7 mouse cellular contexts compared by ENCODE assay signal in genomic region chr10:70598081-70598515, GRCm38 (mm10). TPM values are rescaled to one million over a fixed set of nuclear protein-coding genes. Genes with fewer than 3 reads are reported as not detected.
DNase-seq lines count a peak whose midpoint lies in the region; ATAC-seq and TF ChIP-seq lines count a peak whose summit lies in the region.

No protein-coding gene starts in this region.

- H3K27ac ChIP-seq in embryonic facial prominence, embryonic 10.5 days (replicated peaks) = no peak overlapping the region
- no peak overlapping the region for H3K27ac ChIP-seq in limb, embryonic 11.5 days (replicated peaks; ENCODE audit: low read depth, low read length)

- intact Hi-C loops in left cerebral cortex, postnatal 25 days (cut with DNase I) = loop anchor here (2.0 to 10.0 kb wide), 4 partner anchors 149 to 617 kb away; no protein-coding TSS in a partner anchor
- intact Hi-C loops in heart, postnatal 10 days (cut with DNase I) = loop anchor here (10.0 kb wide), 1 partner anchor 217 kb away; no protein-coding TSS in a partner anchor

- H3K27me3 ChIP-seq in embryonic facial prominence, embryonic 10.5 days (replicated peaks; ENCODE audit: low read depth, poor library complexity, severe bottlenecking) = peaks cover 46% of the 10 kb centered on the region
- H3K27me3 ChIP-seq in limb, embryonic 11.5 days (ENCODE audit: control insufficient read depth, insufficient read depth, low read length) = peaks cover 10% of the 10 kb centered on the region
- H3K27me3 ChIP-seq in myocyte (ENCODE audit: control insufficient read depth, insufficient read depth, insufficient read length) = peaks cover 24% of the 10 kb centered on the region

- peak; percentile 39 to 55 for DNase-seq in left cerebral cortex, postnatal 25 days (ENCODE audit: low spot score in 2 of 2)
- DNase-seq in left cerebral cortex, adult 9 months (ENCODE audit: low spot score in 2 of 2) = no peak
- no peak for DNase-seq in embryonic facial prominence, embryonic 10.5 days (ENCODE audit: low spot score)
- DNase-seq in heart, postnatal 10 days = peak; percentile 43 to 63
- peak; percentile 83 for DNase-seq in limb, embryonic 11.5 days (ENCODE audit: low spot score)
- DNase-seq in thymus, postnatal 0 days (ENCODE audit: low spot score) = no peak

- no peak overlapping the region for H3ac ChIP-seq in myocyte (ENCODE audit: control insufficient read depth, insufficient read length)

- no peaks in the 10 kb centered on the region for H3K79me2 ChIP-seq in myocyte (ENCODE audit: control insufficient read depth, insufficient read depth)

- no peak for TF ChIP-seq POLR2A in myocyte (IDR thresholded peaks at IDR 0.05; ENCODE audit: insufficient read length, low read depth)

- peak overlapping the region; percentile 95 for H3K4me2 ChIP-seq in limb, embryonic 11.5 days (ENCODE audit: low read depth, severe bottlenecking)
- no peak overlapping the region for H3K4me2 ChIP-seq in myocyte (ENCODE audit: low read depth)

- peaks cover 17% of the 10 kb centered on the region for H3K4me1 ChIP-seq in embryonic facial prominence, embryonic 10.5 days
- H3K4me1 ChIP-seq in limb, embryonic 11.5 days (ENCODE audit: control insufficient read depth, insufficient read depth, low read length) = no peaks in the 10 kb centered on the region; the same call in 1 of the 2 replicates

- 22% methylated on average over 10 of the region's 10 CpGs for WGBS in embryonic facial prominence, embryonic 10.5 days
- 25% methylated on average over 10 of the region's 10 CpGs for WGBS in limb, embryonic 11.5 days

- no peaks in the 10 kb centered on the region for H3K36me3 ChIP-seq in embryonic facial prominence, embryonic 10.5 days (replicated peaks)
- H3K36me3 ChIP-seq in limb, embryonic 11.5 days (ENCODE audit: control insufficient read depth, insufficient read depth, low read length) = no peaks in the 10 kb centered on the region
- no peaks in the 10 kb centered on the region for H3K36me3 ChIP-seq in myocyte (ENCODE audit: control insufficient read depth, insufficient read depth)

- H3K4me3 ChIP-seq in embryonic facial prominence, embryonic 10.5 days = peak overlapping the region; percentile 78
- H3K4me3 ChIP-seq in limb, embryonic 11.5 days (ENCODE audit: low read depth, low read length) = peak overlapping the region; percentile 59
- no peak overlapping the region for H3K4me3 ChIP-seq in myocyte

- H3K9ac ChIP-seq in limb, embryonic 11.5 days (ENCODE audit: low read length) = no peak overlapping the region

- no peak for ATAC-seq in limb, embryonic 11.5 days (ENCODE audit: insufficient number of reproducible peaks, low FRiP score, low TSS enrichment, low read depth)

- H3K9me3 ChIP-seq in embryonic facial prominence, embryonic 10.5 days = no peaks in the 10 kb centered on the region
- no peaks in the 10 kb centered on the region for H3K9me3 ChIP-seq in limb, embryonic 11.5 days (ENCODE audit: control insufficient read depth, low read length)

TF ChIP-seq in myocyte, 11 proteins besides CTCF, POLR2A, EP300 and RAD21:
- TF ChIP-seq SRF (IDR thresholded peaks at IDR 0.05; ENCODE audit: control insufficient read depth, insufficient read length, low read depth) (no peak), USF1 (IDR thresholded peaks at IDR 0.05; ENCODE audit: low read depth) (no peak), TCF3 (IDR thresholded peaks at IDR 0.05; ENCODE audit: insufficient read length, low read depth) (no peak), MYOD1 (IDR thresholded peaks at IDR 0.05; ENCODE audit: control insufficient read depth in 1 of 3, insufficient read length in 2 of 3, low read depth in 2 of 3) (no peak), POLR2AphosphoS2 (IDR thresholded peaks at IDR 0.05; ENCODE audit: insufficient read length, low read depth) (no peak), REST (IDR thresholded peaks at IDR 0.05; ENCODE audit: insufficient read depth, insufficient read length) (peak; percentile 76), TCF12 (IDR thresholded peaks at IDR 0.05; ENCODE audit: insufficient read depth, poor library complexity, severe bottlenecking) (no peak), MYOG (IDR thresholded peaks at IDR 0.05; ENCODE audit: control insufficient read depth in 1 of 3, insufficient read depth in 1 of 3, insufficient read length in 2 of 3, low read depth in 2 of 3) (no peak), CEBPB (IDR thresholded peaks at IDR 0.05; ENCODE audit: insufficient read depth, poor library complexity, severe bottlenecking) (no peak)

RNA-seq across cellular contexts. Expression of gene Phyhipl, which starts 57.7 kb away (rescaled TPM):
- total RNA-seq in left cerebral cortex, postnatal 25 days (2021) = 100 to 1,000 TPM; 223 to 224 TPM
- polyA plus RNA-seq in embryonic facial prominence, embryonic 10.5 days (2016; fragmentation: Nextera tagmentation; extraction: Ambion mirVana) = 9.2 and 18.5 TPM in 2 replicates
- total RNA-seq in heart, postnatal 10 days (2021) = not detected
- 2.1 and 2.5 TPM in 2 replicates for polyA plus RNA-seq in limb, embryonic 11.5 days (2014; fragmentation: Nextera tagmentation; extraction: Ambion mirVana)
- polyA plus RNA-seq in myocyte (2012; fragmentation: generic; extraction: Trizol) = 0.08 TPM
- 2.3 and 2.6 TPM in 2 replicates for polyA plus RNA-seq in thymus, postnatal 0 days (2015; fragmentation: Nextera tagmentation; extraction: Ambion mirVana)

Comparison
In these comparisons a context has a peak if more than half of its experiments do, and no peak if none do; other contexts are left out.
1. DNase-seq: peak in left cerebral cortex, postnatal 25 days (2 of 2), heart, postnatal 10 days (2 of 2) and limb, embryonic 11.5 days (single experiment); none in left cerebral cortex, adult 9 months (0 of 2), embryonic facial prominence, embryonic 10.5 days (single experiment) and thymus, postnatal 0 days (single experiment).